In the genomic region with DNA sequence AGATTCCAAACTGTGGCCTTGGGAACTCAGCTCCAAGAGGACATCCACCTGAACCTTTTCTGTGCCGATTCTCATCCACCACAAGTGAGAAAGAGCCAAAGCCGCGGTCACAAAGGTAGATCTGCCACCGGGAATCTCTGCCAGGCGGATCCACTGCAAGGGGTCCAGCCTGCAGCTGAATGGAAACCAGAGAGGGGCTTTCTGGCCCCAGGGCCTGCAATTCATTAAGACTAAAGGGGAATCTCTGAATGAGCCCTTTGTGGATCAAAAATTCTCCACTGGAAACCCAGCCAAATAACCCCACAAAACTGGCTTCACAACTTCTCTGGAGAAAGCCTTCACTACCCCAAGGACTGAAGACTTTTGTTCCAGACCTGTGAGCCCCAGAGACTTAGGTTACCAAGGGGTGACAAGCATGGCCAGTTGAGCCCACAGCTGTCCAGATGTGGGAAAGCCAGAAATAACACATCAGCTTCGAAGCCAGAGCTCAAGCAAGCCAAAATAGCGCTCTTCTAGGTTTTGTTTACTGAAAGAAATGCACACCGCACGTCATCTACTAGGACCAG, we compare ENCODE assay signal across 21 mouse cellular contexts.
DNase-seq lines count a peak whose midpoint lies in the region; ATAC-seq and TF ChIP-seq lines count a peak whose summit lies in the region.
"Had no signal": no experiment of that assay in that cellular context is flagged by ENCODE, and none has a peak within 500 bp of the region (broad histone marks: within the 10 kb centered on the region; RNA-seq: fewer than 3 reads in every experiment).

No protein-coding gene starts in this region.

- no peaks in the 10 kb centered on the region for H3K9me3 ChIP-seq in kidney, embryonic 15.5 days (replicated peaks)
- no peaks in the 10 kb centered on the region for H3K9me3 ChIP-seq in embryonic facial prominence, embryonic 10.5 days
- H3K9me3 ChIP-seq in embryonic facial prominence, embryonic 14.5 days (ENCODE audit: control insufficient read depth, low read length), result no peaks in the 10 kb centered on the region
- H3K9me3 ChIP-seq in limb, embryonic 12.5 days, result no peaks in the 10 kb centered on the region
- H3K9me3 ChIP-seq: heart, embryonic 13.5 days; liver, embryonic 15.5 days; neural tube, embryonic 13.5 days had no signal

- ATAC-seq in kidney, embryonic 15.5 days (replicated peaks; ENCODE audit: low FRiP score), result no peak
- ATAC-seq in embryonic facial prominence, embryonic 14.5 days (ENCODE audit: low read depth), result peak; percentile 60
- ATAC-seq in limb, embryonic 12.5 days (ENCODE audit: insufficient number of reproducible peaks, insufficient read depth, low FRiP score, low TSS enrichment, low read depth), result no peak; the same call in 1 of the 2 replicates

- no peaks in the 10 kb centered on the region for H3K27me3 ChIP-seq in kidney, embryonic 15.5 days
- H3K27me3 ChIP-seq in kidney, adult 2 months (replicated peaks; ENCODE audit: control insufficient read depth, insufficient read depth, low read length), result no peaks in the 10 kb centered on the region
- H3K27me3 ChIP-seq in embryonic facial prominence, embryonic 10.5 days (replicated peaks; ENCODE audit: low read depth, poor library complexity, severe bottlenecking), result no peaks in the 10 kb centered on the region
- H3K27me3 ChIP-seq in embryonic facial prominence, embryonic 14.5 days (replicated peaks; ENCODE audit: control insufficient read depth, insufficient read depth, low read length), result no peaks in the 10 kb centered on the region
- no peaks in the 10 kb centered on the region for H3K27me3 ChIP-seq in limb, embryonic 12.5 days
- H3K27me3 ChIP-seq: heart, embryonic 13.5 days; liver, embryonic 15.5 days; neural tube, embryonic 13.5 days had no signal

- TF ChIP-seq CTCF in kidney, adult 2 months (conservative IDR thresholded peaks at IDR 0.05; ENCODE audit: insufficient read depth, insufficient read length, low read depth, low read length), result no peak
- TF ChIP-seq CTCF in layer of hippocampus, adult 2 months (conservative IDR thresholded peaks at IDR 0.05), result no peak

- no peak overlapping the region for H3K4me3 ChIP-seq in kidney, embryonic 15.5 days (replicated peaks)
- H3K4me3 ChIP-seq in kidney, adult 2 months (ENCODE audit: insufficient read depth, low read depth, low read length), result no peak overlapping the region
- H3K4me3 ChIP-seq in embryonic facial prominence, embryonic 10.5 days, result no peak overlapping the region
- H3K4me3 ChIP-seq in embryonic facial prominence, embryonic 14.5 days (ENCODE audit: low read depth, low read length), result no peak overlapping the region
- H3K4me3 ChIP-seq in limb, embryonic 12.5 days (replicated peaks), result no peak overlapping the region
- H3K4me3 ChIP-seq in layer of hippocampus, adult 2 months, result no peak overlapping the region
- H3K4me3 ChIP-seq: heart, embryonic 13.5 days; liver, embryonic 15.5 days; neural tube, embryonic 13.5 days had no signal

- no peaks in the 10 kb centered on the region for H3K36me3 ChIP-seq in kidney, embryonic 15.5 days
- no peaks in the 10 kb centered on the region for H3K36me3 ChIP-seq in kidney, adult 2 months (ENCODE audit: control insufficient read depth, insufficient read depth, low read length)
- no peaks in the 10 kb centered on the region for H3K36me3 ChIP-seq in embryonic facial prominence, embryonic 10.5 days (replicated peaks)
- no peaks in the 10 kb centered on the region for H3K36me3 ChIP-seq in embryonic facial prominence, embryonic 14.5 days (ENCODE audit: control insufficient read depth, insufficient read depth, low read length)
- H3K36me3 ChIP-seq in limb, embryonic 12.5 days, result no peaks in the 10 kb centered on the region
- H3K36me3 ChIP-seq: heart, embryonic 13.5 days; liver, embryonic 15.5 days; neural tube, embryonic 13.5 days had no signal

- TF ChIP-seq POLR2A in kidney, adult 2 months (IDR thresholded peaks at IDR 0.05; ENCODE audit: low read depth, low read length), result no peak

- H3K4me1 ChIP-seq in kidney, embryonic 15.5 days, result 0 out of 2 replicates have a peak, but pooled peaks cover 12% of the 10 kb centered on the region
- H3K4me1 ChIP-seq in kidney, adult 2 months (ENCODE audit: control insufficient read depth, insufficient read depth, low read length), result no peaks in the 10 kb centered on the region
- H3K4me1 ChIP-seq in embryonic facial prominence, embryonic 10.5 days, result peaks cover 24% of the 10 kb centered on the region
- peaks cover 8% of the 10 kb centered on the region for H3K4me1 ChIP-seq in embryonic facial prominence, embryonic 14.5 days (ENCODE audit: control insufficient read depth, insufficient read depth, low read length)
- peaks cover 54% of the 10 kb centered on the region for H3K4me1 ChIP-seq in limb, embryonic 12.5 days (replicated peaks)
- H3K4me1 ChIP-seq: heart, embryonic 13.5 days; neural tube, embryonic 13.5 days had no signal

- no peak overlapping the region for H3K9ac ChIP-seq in kidney, embryonic 15.5 days
- H3K9ac ChIP-seq in embryonic facial prominence, embryonic 14.5 days (ENCODE audit: low read depth, low read length), result no peak overlapping the region
- no peak overlapping the region for H3K9ac ChIP-seq in limb, embryonic 12.5 days (replicated peaks)
- H3K9ac ChIP-seq: heart, embryonic 13.5 days; liver, embryonic 15.5 days; neural tube, embryonic 13.5 days had no signal

- WGBS in kidney, embryonic 15.5 days, result 80% methylated on average over 9 of the region's 9 CpGs
- WGBS in kidney, adult 2 months, result 78% methylated on average over 9 of the region's 9 CpGs
- 53% methylated on average over 9 of the region's 9 CpGs for WGBS in embryonic facial prominence, embryonic 10.5 days
- WGBS in embryonic facial prominence, embryonic 14.5 days, result 40% methylated on average over 9 of the region's 9 CpGs
- 70% methylated on average over 9 of the region's 9 CpGs for WGBS in limb, embryonic 12.5 days

- no peak for DNase-seq in kidney, adult 2 months
- DNase-seq in embryonic facial prominence, embryonic 10.5 days (ENCODE audit: low spot score), result peak; percentile 60
- peak; percentile 84 for DNase-seq in embryonic facial prominence, embryonic 14.5 days (ENCODE audit: low spot score)
- DNase-seq in layer of hippocampus, adult 2 months (ENCODE audit: low spot score in 2 of 2), result no peak
- DNase-seq in c-Kit-positive CD71-positive TER-119-positive erythroid progenitor cells, embryonic 14.5 days (ENCODE audit: low spot score), result no peak
- no peak for DNase-seq in left cerebral cortex, postnatal 14 days (ENCODE audit: low spot score in 2 of 2)
- DNase-seq: B cell, adult 2 months; cerebellum, adult 2 months; gastrocnemius, postnatal 14 days; heart, adult 18-20 months; heart, postnatal 36 days; kidney, adult 9 months; left cerebral cortex, postnatal 4 days; lung, postnatal 4 days; thymus, postnatal 14 days had no signal

- H3K27ac ChIP-seq in kidney, embryonic 15.5 days, result peak overlapping the region; percentile 41
- no peak overlapping the region for H3K27ac ChIP-seq in kidney, adult 2 months (ENCODE audit: insufficient read depth, low read depth, low read length)
- H3K27ac ChIP-seq in embryonic facial prominence, embryonic 10.5 days (replicated peaks), result peak overlapping the region; percentile 59
- H3K27ac ChIP-seq in embryonic facial prominence, embryonic 14.5 days (replicated peaks; ENCODE audit: low read depth, low read length), result peak overlapping the region; percentile 67
- peak overlapping the region; percentile 87 for H3K27ac ChIP-seq in limb, embryonic 12.5 days
- H3K27ac ChIP-seq in layer of hippocampus, adult 2 months, result no peak overlapping the region
- H3K27ac ChIP-seq: heart, embryonic 13.5 days; liver, embryonic 15.5 days; neural tube, embryonic 13.5 days had no signal

- intact Hi-C loops in left cerebral cortex, postnatal 14 days (cut with DNase I), result no loop called here

- H3K4me2 ChIP-seq in kidney, embryonic 15.5 days, result no peak overlapping the region
- no peak overlapping the region for H3K4me2 ChIP-seq in embryonic facial prominence, embryonic 14.5 days (ENCODE audit: low read depth, low read length)
- no peak overlapping the region for H3K4me2 ChIP-seq in limb, embryonic 12.5 days
- H3K4me2 ChIP-seq: heart, embryonic 13.5 days; liver, embryonic 15.5 days; midbrain, embryonic 11.5 days; neural tube, embryonic 13.5 days had no signal

Comparison
In these comparisons a context has a peak if more than half of its experiments do, and no peak if none do; other contexts are left out.
1. H3K27ac ChIP-seq: peak in kidney, embryonic 15.5 days (single experiment), embryonic facial prominence, embryonic 10.5 days (single experiment), embryonic facial prominence, embryonic 14.5 days (single experiment) and limb, embryonic 12.5 days (single experiment); none in kidney, adult 2 months (single experiment) and layer of hippocampus, adult 2 months (single experiment).
2. DNase-seq: peak in embryonic facial prominence, embryonic 10.5 days (single experiment) and embryonic facial prominence, embryonic 14.5 days (single experiment); none in kidney, adult 2 months (single experiment), layer of hippocampus, adult 2 months (0 of 2), c-Kit-positive CD71-positive TER-119-positive erythroid progenitor cells, embryonic 14.5 days (single experiment) and left cerebral cortex, postnatal 14 days (0 of 2).